ENCODE assay signal across 9 mouse cellular contexts in genomic region chr11:53627859-53628258, GRCm38 (mm10). TPM values are rescaled to one million over a fixed set of nuclear protein-coding genes. Genes with fewer than 3 reads are reported as not detected.
DNase-seq lines count a peak whose midpoint lies in the region; ATAC-seq and TF ChIP-seq lines count a peak whose summit lies in the region.
"Had no signal": no experiment of that assay in that cellular context is flagged by ENCODE, and none has a peak within 500 bp of the region (broad histone marks: within the 10 kb centered on the region; RNA-seq: fewer than 3 reads in every experiment).

No protein-coding gene starts in this region.

- no peak overlapping the region for H3K9ac ChIP-seq in neural tube, embryonic 15.5 days (replicated peaks)
- no peak overlapping the region for H3K9ac ChIP-seq in intestine, postnatal 0 days (ENCODE audit: low read depth, low read length)
- H3K9ac ChIP-seq in midbrain, embryonic 13.5 days (replicated peaks) = no peak overlapping the region

- intact Hi-C loops in left cerebral cortex, postnatal 36 days (cut with DNase I) = loop anchor here (5.0 kb wide), 2 partner anchors 41 to 161 kb away; no protein-coding TSS in a partner anchor

- no peak overlapping the region for H3K4me2 ChIP-seq in neural tube, embryonic 15.5 days
- H3K4me2 ChIP-seq in intestine, postnatal 0 days (replicated peaks; ENCODE audit: low read depth) = no peak overlapping the region
- H3K4me2 ChIP-seq in midbrain, embryonic 13.5 days (replicated peaks) = no peak overlapping the region

- H3K36me3 ChIP-seq in neural tube, embryonic 15.5 days = no peaks in the 10 kb centered on the region
- no peaks in the 10 kb centered on the region; the same call in 1 of the 2 replicates for H3K36me3 ChIP-seq in intestine, postnatal 0 days (ENCODE audit: control insufficient read depth, insufficient read depth)
- H3K36me3 ChIP-seq in midbrain, embryonic 13.5 days = no peaks in the 10 kb centered on the region

- TF ChIP-seq CTCF in intestine, postnatal 0 days (IDR thresholded peaks at IDR 0.05; ENCODE audit: low read depth) = peak; percentile 92

- no peak overlapping the region for H3K4me3 ChIP-seq in neural tube, embryonic 15.5 days (replicated peaks)
- H3K4me3 ChIP-seq in intestine, postnatal 0 days (ENCODE audit: low read depth, low read length) = no peak overlapping the region
- H3K4me3 ChIP-seq in midbrain, embryonic 13.5 days (replicated peaks) = no peak overlapping the region

- 10% methylated on average over 1 of the region's 1 CpGs for WGBS in neural tube, embryonic 15.5 days
- WGBS in intestine, postnatal 0 days = 10% methylated on average over 1 of the region's 1 CpGs
- WGBS in midbrain, embryonic 13.5 days = 3% methylated on average over 1 of the region's 1 CpGs

- DNase-seq in neural tube, embryonic 10.5 days (ENCODE audit: extremely low spot score, low spot score) = peak; percentile 78
- peak; percentile 91 to 95 for DNase-seq in cerebellum, postnatal 10 days
- DNase-seq in frontal cortex, postnatal 25 days (ENCODE audit: low spot score in 2 of 2) = peak; percentile 59 to 80
- peak; percentile 37 to 65 for DNase-seq in left cerebral cortex, postnatal 36 days (ENCODE audit: low spot score in 2 of 2)
- DNase-seq in spleen, postnatal 10 days (ENCODE audit: low spot score in 2 of 2) = peak; percentile 75 to 85

- H3K27ac ChIP-seq in neural tube, embryonic 15.5 days (replicated peaks) = no peak overlapping the region
- no peak overlapping the region for H3K27ac ChIP-seq in intestine, postnatal 0 days (ENCODE audit: low read depth, low read length)
- H3K27ac ChIP-seq in midbrain, embryonic 13.5 days = no peak overlapping the region

- no peaks in the 10 kb centered on the region for H3K9me3 ChIP-seq in neural tube, embryonic 15.5 days (replicated peaks)
- H3K9me3 ChIP-seq in intestine, postnatal 0 days (ENCODE audit: control insufficient read depth) = no peaks in the 10 kb centered on the region
- H3K9me3 ChIP-seq in midbrain, embryonic 13.5 days = 0 out of 2 replicates have a peak, but pooled peaks cover 3% of the 10 kb centered on the region

- H3K4me1 ChIP-seq in neural tube, embryonic 15.5 days = no peaks in the 10 kb centered on the region
- no peaks in the 10 kb centered on the region for H3K4me1 ChIP-seq in intestine, postnatal 0 days (replicated peaks; ENCODE audit: control insufficient read depth, insufficient read depth, low read length)
- H3K4me1 ChIP-seq in midbrain, embryonic 13.5 days (replicated peaks) = no peaks in the 10 kb centered on the region

- no peaks in the 10 kb centered on the region for H3K27me3 ChIP-seq in neural tube, embryonic 15.5 days (replicated peaks)
- no peaks in the 10 kb centered on the region for H3K27me3 ChIP-seq in intestine, postnatal 0 days (replicated peaks; ENCODE audit: control insufficient read depth, insufficient read depth, low read length)
- H3K27me3 ChIP-seq in midbrain, embryonic 13.5 days = no peaks in the 10 kb centered on the region

- no peak for ATAC-seq in neural tube, embryonic 15.5 days (ENCODE audit: low FRiP score)
- peak; percentile 57; the same call in 1 of the 2 replicates for ATAC-seq in intestine, postnatal 0 days
- peak; percentile 73 for ATAC-seq in midbrain, embryonic 13.5 days

RNA-seq across cellular contexts. Expression of gene Il13, which starts 6.6 kb away (rescaled TPM):
- polyA plus RNA-seq in neural tube, embryonic 15.5 days (2015; fragmentation: Nextera tagmentation; extraction: Ambion mirVana) = 0.20 TPM in 1 of 2 replicates, not detected in the other
- not detected in 2 replicates for polyA plus RNA-seq in intestine, postnatal 0 days (2015; fragmentation: Nextera tagmentation; extraction: Ambion mirVana)
- total RNA-seq in left cerebral cortex, postnatal 36 days (2021) = not detected
- not detected in 2 replicates for polyA plus RNA-seq in midbrain, embryonic 13.5 days (2015; fragmentation: Nextera tagmentation; extraction: Ambion mirVana)
- total RNA-seq: adrenal gland, postnatal 4 days had no signal

RNA-seq across cellular contexts. Expression of gene Il4, which starts 9.4 kb away (rescaled TPM):
- 5.0 and 5.4 TPM in 2 replicates for polyA plus RNA-seq in neural tube, embryonic 15.5 days (2015; fragmentation: Nextera tagmentation; extraction: Ambion mirVana)
- polyA plus RNA-seq in intestine, postnatal 0 days (2015; fragmentation: Nextera tagmentation; extraction: Ambion mirVana) = 0.29 and 0.39 TPM in 2 replicates
- not detected for total RNA-seq in left cerebral cortex, postnatal 36 days (2021)
- 2.8 and 4.2 TPM in 2 replicates for polyA plus RNA-seq in midbrain, embryonic 13.5 days (2015; fragmentation: Nextera tagmentation; extraction: Ambion mirVana)
- total RNA-seq: adrenal gland, postnatal 4 days had no signal
